Mouse (Mus musculus): ENCODE results near the gene Tesc.

GRCm38 (mm10) chr5:118029420-118029819 is 1.9 kb downstream of the Tesc start:
- no peak for TF ChIP-seq TAL1 (conservative IDR thresholded peaks at IDR 0.05; ENCODE audit: low read depth, low read length)
- no peak for TF ChIP-seq CTCF (IDR thresholded peaks at IDR 0.05; ENCODE audit: low read depth, low read length)
- TF ChIP-seq GATA1 (IDR thresholded peaks at IDR 0.05; ENCODE audit: borderline replicate concordance, low read length): no peak
- no peak for TF ChIP-seq POLR2AphosphoS5 (IDR thresholded peaks at IDR 0.05; ENCODE audit: insufficient replicate concordance, low read depth, low read length)
- TF ChIP-seq GATA2 (IDR thresholded peaks at IDR 0.05; ENCODE audit: borderline replicate concordance, low read depth, low read length): no peak
